Mouse (Mus musculus): ENCODE measurements around the gene Rbm20. TPM values are rescaled to one million over a fixed set of nuclear protein-coding genes. Genes with fewer than 3 reads are reported as not detected.

Rbm20 gene
- polyA plus RNA-seq, 1 experiment from 2014 or later = 0.62 TPM

DNA sequence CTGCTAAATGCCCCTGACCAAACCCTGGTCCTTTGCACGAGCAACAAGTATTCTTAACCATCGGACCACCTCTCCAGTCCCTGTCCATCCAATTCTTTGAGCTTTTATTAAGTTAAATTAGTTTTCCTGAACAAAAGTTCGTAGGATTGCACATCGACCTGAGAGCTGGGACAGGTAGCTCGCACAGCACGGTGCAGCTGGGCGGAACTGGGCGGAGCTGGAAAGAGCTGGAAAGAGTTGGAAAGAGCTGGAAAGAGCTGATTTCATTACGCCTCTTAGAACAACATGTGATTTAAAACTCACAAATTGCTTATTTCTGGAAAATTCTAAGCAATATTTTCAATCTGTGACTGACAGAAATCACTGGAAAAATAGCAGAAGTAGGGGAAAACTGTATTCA is 24.3 kb downstream of the Rbm20 start:
- Histone ChIP-seq H3K9ac (ENCODE audit: low read length) (no peak overlapping the region), H3K4me2 (ENCODE audit: low read length) (no peak overlapping the region), H3K27ac (ENCODE audit: low read depth) (no peak overlapping the region), H3K4me1 (replicated peaks; ENCODE audit: control insufficient read depth, insufficient read depth, low read length) (0 out of 2 replicates have a peak, but pooled peaks cover 3% of the 10 kb centered on the region), H3K9me3 (ENCODE audit: control insufficient read depth, low read length) (no peaks in the 10 kb centered on the region), H3K4me3 (ENCODE audit: low read depth, low read length) (no peak overlapping the region), H3K27me3 (replicated peaks; ENCODE audit: control insufficient read depth, insufficient read depth, low read length) (no peaks in the 10 kb centered on the region), H3K36me3 (ENCODE audit: control insufficient read depth, insufficient read depth, low read length) (no peaks in the 10 kb centered on the region)
- DNase-seq (ENCODE audit: low spot score) (no peak), ATAC-seq (replicated peaks; ENCODE audit: low FRiP score, low TSS enrichment, low read depth) (no peak)
- WGBS = 82% methylated on average over 9 of the region's 9 CpGs

DNA sequence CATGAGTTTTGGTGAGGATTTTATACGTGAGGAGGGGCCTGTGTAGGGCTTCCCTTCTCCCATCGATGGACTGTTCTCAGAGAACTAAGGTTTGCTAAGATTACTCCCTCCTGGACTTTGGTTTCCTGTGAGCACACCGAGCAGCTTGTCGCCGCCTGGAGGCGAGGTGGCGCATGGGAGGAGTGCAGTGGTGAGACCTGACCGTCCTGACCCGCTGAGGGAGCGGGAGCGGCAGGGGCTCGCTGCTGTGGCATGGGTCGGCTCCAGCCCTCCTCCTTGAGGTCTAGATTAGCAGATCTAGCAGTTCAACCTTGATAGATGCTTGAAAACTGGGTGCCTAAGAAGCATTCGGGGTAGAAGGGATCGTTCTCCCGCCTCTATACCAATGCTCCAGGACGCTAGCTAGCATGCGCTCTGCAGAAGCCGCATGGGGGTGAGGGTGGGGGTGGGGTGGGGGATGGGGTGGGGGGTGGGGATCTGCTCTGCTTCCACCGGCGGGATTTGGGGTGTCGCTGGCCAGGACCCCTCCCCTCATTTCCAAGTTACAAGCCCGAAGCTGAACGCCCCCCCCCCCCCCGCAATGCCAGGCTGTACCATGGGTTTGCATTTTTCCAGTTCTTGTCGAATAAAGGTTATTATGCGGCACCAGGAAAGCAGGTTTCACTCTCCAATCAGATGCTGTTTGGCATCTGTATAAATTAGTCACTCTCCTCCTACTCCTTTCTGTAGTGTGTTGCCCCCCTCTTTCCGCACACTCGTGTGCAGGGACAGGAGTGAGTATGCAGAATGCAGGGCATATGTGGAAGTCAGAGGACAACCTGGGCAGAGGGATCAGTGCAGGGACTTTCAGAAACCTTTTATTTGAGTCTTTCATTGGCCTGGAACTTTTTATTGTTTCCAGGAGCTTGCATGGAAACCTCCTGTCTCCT is 28.1 kb downstream of the Rbm20 start:
- Histone ChIP-seq H3K4me2 (ENCODE audit: low read length) (peak overlapping the region; percentile 72), H3K27ac (ENCODE audit: low read depth) (no peak overlapping the region), H3K9me3 (ENCODE audit: control insufficient read depth, low read length) (no peaks in the 10 kb centered on the region), H3K4me1 (replicated peaks; ENCODE audit: control insufficient read depth, insufficient read depth, low read length) (no peaks in the 10 kb centered on the region), H3K36me3 (ENCODE audit: control insufficient read depth, insufficient read depth, low read length) (no peaks in the 10 kb centered on the region), H3K9ac (ENCODE audit: low read length) (no peak overlapping the region), H3K4me3 (ENCODE audit: low read depth, low read length) (peak overlapping the region; percentile 37), H3K27me3 (replicated peaks; ENCODE audit: control insufficient read depth, insufficient read depth, low read length) (no peaks in the 10 kb centered on the region)
- WGBS = 5% methylated on average over 25 of the region's 29 CpGs
- ATAC-seq (replicated peaks; ENCODE audit: low FRiP score, low TSS enrichment, low read depth) (peak; percentile 90), DNase-seq (ENCODE audit: low spot score) (peak; percentile 81)

DNA sequence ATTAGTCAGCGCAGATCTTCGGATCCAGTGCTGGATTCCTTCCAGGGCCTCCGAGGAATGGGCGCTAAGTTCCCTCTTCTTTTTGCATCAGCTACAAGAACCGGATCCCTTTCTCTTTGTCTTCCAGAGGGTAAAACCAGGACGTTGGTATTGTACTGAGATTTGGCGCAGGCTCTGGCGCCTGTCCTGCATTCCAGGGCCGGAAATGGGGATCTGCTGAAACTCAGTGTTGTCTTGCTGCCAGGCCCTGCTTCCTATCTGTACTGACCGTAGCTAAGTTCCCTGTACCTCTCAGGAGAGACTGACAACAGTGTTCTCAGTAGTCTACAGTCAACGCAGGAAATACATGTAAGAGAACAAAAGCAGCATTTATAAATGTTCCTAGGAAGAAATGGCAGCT is 31.3 kb downstream of the Rbm20 start:
- Histone ChIP-seq H3K4me2 (ENCODE audit: low read length) (no peak overlapping the region), H3K4me3 (ENCODE audit: low read depth, low read length) (no peak overlapping the region), H3K27me3 (replicated peaks; ENCODE audit: control insufficient read depth, insufficient read depth, low read length) (no peaks in the 10 kb centered on the region), H3K9me3 (ENCODE audit: control insufficient read depth, low read length) (no peaks in the 10 kb centered on the region), H3K27ac (ENCODE audit: low read depth) (no peak overlapping the region), H3K4me1 (replicated peaks; ENCODE audit: control insufficient read depth, insufficient read depth, low read length) (no peaks in the 10 kb centered on the region), H3K36me3 (ENCODE audit: control insufficient read depth, insufficient read depth, low read length) (no peaks in the 10 kb centered on the region), H3K9ac (ENCODE audit: low read length) (no peak overlapping the region)
- DNase-seq (ENCODE audit: low spot score) (no peak), ATAC-seq (replicated peaks; ENCODE audit: low FRiP score, low TSS enrichment, low read depth) (no peak)
- 67% methylated on average over 11 of the region's 11 CpGs for WGBS

DNA sequence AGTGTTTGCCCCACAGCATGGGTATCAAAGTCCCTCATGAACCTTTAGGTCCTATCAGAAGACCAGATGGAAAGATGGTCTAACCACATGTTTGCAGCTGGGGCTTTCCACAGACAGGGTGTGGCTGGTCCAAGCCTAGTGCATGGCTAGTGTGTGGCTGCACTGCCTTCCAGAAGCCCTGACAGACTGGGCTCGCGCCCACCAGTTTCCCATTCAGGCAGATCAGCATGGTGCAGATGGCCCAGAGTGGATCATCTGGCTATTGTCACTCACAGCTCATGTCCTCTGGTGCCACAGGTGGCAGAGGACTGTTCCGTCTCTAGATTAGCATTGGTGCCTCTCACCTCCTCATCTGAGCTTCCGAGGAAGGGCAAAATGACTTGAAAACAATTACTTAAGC is 33.8 kb downstream of the Rbm20 start:
- Histone ChIP-seq H3K4me1 (replicated peaks; ENCODE audit: control insufficient read depth, insufficient read depth, low read length) (no peaks in the 10 kb centered on the region), H3K4me2 (ENCODE audit: low read length) (no peak overlapping the region), H3K4me3 (ENCODE audit: low read depth, low read length) (no peak overlapping the region), H3K36me3 (ENCODE audit: control insufficient read depth, insufficient read depth, low read length) (no peaks in the 10 kb centered on the region), H3K27ac (ENCODE audit: low read depth) (no peak overlapping the region), H3K9me3 (ENCODE audit: control insufficient read depth, low read length) (peaks cover 2% of the 10 kb centered on the region; the same call in 1 of the 2 replicates), H3K9ac (ENCODE audit: low read length) (no peak overlapping the region), H3K27me3 (replicated peaks; ENCODE audit: control insufficient read depth, insufficient read depth, low read length) (no peaks in the 10 kb centered on the region)
- ATAC-seq (replicated peaks; ENCODE audit: low FRiP score, low TSS enrichment, low read depth) (no peak), DNase-seq (ENCODE audit: low spot score) (no peak)
- 48% methylated on average over 4 of the region's 4 CpGs for WGBS

DNA sequence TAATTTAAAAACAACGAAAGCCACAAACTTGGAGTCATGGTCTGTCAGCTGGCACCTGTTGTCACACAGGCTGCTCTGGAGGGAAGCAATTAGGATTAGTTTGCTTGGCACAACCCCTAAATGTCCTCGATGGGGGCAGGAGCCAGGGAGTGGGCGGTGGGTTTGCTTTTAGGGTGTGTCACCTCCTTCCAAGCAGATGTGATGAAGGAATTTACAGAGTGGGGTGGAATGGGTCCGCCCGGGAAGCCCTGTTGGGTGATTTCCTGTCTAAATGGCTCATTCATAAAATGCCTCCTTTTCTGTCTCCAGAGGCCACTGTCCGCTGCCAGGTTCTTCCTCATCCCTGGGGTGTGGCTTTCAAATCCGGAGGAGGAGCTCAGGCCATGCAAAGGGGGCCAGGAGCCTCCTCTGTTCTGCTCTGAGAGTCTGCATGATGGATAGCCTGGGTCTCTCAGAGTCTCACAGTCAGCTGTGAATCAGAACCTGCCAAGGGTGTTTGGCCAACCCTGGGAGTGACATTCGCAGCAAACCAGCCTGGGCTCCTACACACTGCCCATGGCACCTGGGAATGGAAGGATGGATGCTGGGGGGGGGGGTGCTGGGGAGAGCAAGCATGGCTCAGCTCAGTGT is 34.3 kb downstream of the Rbm20 start:
- H3K9me3 ChIP-seq (ENCODE audit: control insufficient read depth, low read length) = peaks cover 2% of the 10 kb centered on the region; the same call in 1 of the 2 replicates
- no peak overlapping the region for H3K27ac ChIP-seq (ENCODE audit: low read depth)
- whole genome bisulfite sequencing = 25% methylated on average over 8 of the region's 8 CpGs
- ATAC-seq (replicated peaks; ENCODE audit: low FRiP score, low TSS enrichment, low read depth) (no peak), DNase-seq (ENCODE audit: low spot score) (no peak)
- H3K36me3 ChIP-seq (ENCODE audit: control insufficient read depth, insufficient read depth, low read length) = no peaks in the 10 kb centered on the region
- H3K9ac ChIP-seq (ENCODE audit: low read length) = no peak overlapping the region
- no peak overlapping the region for H3K4me2 ChIP-seq (ENCODE audit: low read length)
- no peaks in the 10 kb centered on the region for H3K27me3 ChIP-seq (replicated peaks; ENCODE audit: control insufficient read depth, insufficient read depth, low read length)
- no peak overlapping the region for H3K4me3 ChIP-seq (ENCODE audit: low read depth, low read length)
- no peaks in the 10 kb centered on the region for H3K4me1 ChIP-seq (replicated peaks; ENCODE audit: control insufficient read depth, insufficient read depth, low read length)

DNA sequence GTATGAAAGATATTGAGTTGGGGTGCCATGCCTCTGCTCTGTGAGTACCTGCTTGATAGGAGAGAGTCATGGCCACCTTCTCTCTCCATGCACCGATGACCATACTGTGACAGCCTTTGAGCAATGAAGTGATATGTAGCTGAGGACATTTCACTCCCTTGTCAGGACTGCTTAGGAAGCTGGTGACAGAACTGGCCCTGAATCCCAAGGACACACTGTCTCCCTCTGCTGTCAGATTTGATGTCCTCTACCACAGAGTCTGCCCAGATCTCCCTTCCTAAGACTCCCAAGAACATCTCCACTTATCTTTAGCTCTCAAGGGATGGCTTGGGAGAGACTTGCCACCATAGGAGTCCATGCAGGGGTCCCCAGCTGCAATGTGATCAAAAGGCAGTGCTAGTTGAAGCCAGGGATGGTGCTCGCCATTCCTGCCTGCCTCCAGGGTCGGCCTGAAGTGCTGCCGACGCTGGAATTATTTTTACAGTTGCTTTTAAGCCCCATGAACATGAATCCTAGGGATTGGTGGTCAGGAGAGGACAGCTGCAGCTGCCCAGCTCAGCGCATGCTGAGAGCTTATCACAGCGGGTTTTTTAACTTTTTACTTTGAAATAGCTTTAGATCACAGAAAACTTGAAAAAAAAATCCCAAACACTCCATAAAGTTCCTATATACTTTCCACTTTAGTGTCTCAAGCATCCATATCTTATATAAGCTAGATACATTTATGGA is 35.4 kb downstream of the Rbm20 start:
- no peak overlapping the region for H3K4me2 ChIP-seq (ENCODE audit: low read length)
- H3K27ac ChIP-seq (ENCODE audit: low read depth) = no peak overlapping the region
- no peak for ATAC-seq (replicated peaks; ENCODE audit: low FRiP score, low TSS enrichment, low read depth)
- no peaks in the 10 kb centered on the region for H3K4me1 ChIP-seq (replicated peaks; ENCODE audit: control insufficient read depth, insufficient read depth, low read length)
- no peaks in the 10 kb centered on the region for H3K36me3 ChIP-seq (ENCODE audit: control insufficient read depth, insufficient read depth, low read length)
- peaks cover 2% of the 10 kb centered on the region; the same call in 1 of the 2 replicates for H3K9me3 ChIP-seq (ENCODE audit: control insufficient read depth, low read length)
- no peaks in the 10 kb centered on the region for H3K27me3 ChIP-seq (replicated peaks; ENCODE audit: control insufficient read depth, insufficient read depth, low read length)
- H3K4me3 ChIP-seq (ENCODE audit: low read depth, low read length) = no peak overlapping the region
- DNase-seq (ENCODE audit: low spot score) = no peak
- no peak overlapping the region for H3K9ac ChIP-seq (ENCODE audit: low read length)
- 70% methylated on average over 7 of the region's 7 CpGs for WGBS

DNA sequence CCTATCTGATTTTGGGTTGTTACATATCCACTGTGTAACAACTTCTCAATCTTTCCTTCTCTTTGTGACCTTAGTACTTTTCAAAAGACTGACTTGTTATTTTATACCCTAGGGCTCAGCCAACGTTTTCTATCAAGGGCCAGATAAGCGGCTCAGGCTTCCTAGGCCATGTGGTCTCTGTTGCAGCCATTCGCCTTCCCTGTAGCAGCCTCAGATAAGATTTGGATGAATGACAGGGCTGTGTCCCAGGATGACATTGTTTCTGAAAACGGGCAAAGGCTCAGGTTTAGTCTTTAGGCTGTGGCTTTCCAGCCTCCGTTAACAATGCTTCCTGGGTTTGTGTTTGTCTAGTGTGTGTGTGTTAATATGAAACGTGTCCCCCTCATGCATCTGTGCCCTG is 36.3 kb downstream of the Rbm20 start:
- Histone ChIP-seq H3K36me3 (ENCODE audit: control insufficient read depth, insufficient read depth, low read length) (no peaks in the 10 kb centered on the region), H3K4me2 (ENCODE audit: low read length) (no peak overlapping the region)
- ATAC-seq (replicated peaks; ENCODE audit: low FRiP score, low TSS enrichment, low read depth) = no peak

DNA sequence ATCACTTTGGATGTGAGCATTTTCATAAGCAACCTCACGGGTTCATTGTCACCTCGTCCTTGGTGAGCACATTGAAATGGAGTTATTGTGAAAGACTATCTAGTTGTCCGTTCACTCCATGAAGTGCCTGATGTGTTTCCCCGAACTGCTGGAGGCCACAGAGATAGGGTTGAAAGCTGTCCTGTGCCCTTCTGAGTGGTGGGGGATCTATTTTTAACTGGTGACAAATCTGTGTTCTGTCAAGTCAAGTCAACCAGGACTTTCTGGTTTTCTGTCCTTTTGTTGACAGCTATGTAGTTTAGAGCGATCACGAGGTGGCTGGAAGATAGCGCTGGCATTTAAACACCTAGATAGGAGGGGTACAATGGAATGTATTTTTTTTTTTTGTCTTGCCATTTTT is 39.4 kb downstream of the Rbm20 start:
- H3K9me3 ChIP-seq (ENCODE audit: control insufficient read depth, low read length) = peaks cover 5% of the 10 kb centered on the region
- no peak overlapping the region for H3K4me3 ChIP-seq (ENCODE audit: low read depth, low read length)
- no peak overlapping the region for H3K4me2 ChIP-seq (ENCODE audit: low read length)
- 77% methylated on average over 7 of the region's 7 CpGs for WGBS
- H3K9ac ChIP-seq (ENCODE audit: low read length) = no peak overlapping the region
- no peaks in the 10 kb centered on the region for H3K27me3 ChIP-seq (replicated peaks; ENCODE audit: control insufficient read depth, insufficient read depth, low read length)
- no peaks in the 10 kb centered on the region for H3K4me1 ChIP-seq (replicated peaks; ENCODE audit: control insufficient read depth, insufficient read depth, low read length)
- no peak overlapping the region for H3K27ac ChIP-seq (ENCODE audit: low read depth)
- H3K36me3 ChIP-seq (ENCODE audit: control insufficient read depth, insufficient read depth, low read length) = no peaks in the 10 kb centered on the region
- ATAC-seq (replicated peaks; ENCODE audit: low FRiP score, low TSS enrichment, low read depth) = no peak
- no peak for DNase-seq (ENCODE audit: low spot score)

More for the DNA sequence above, 36.3 kb downstream of the Rbm20 start:
- no peaks in the 10 kb centered on the region for H3K27me3 ChIP-seq (replicated peaks; ENCODE audit: control insufficient read depth, insufficient read depth, low read length)
- peaks cover 2% of the 10 kb centered on the region; the same call in 1 of the 2 replicates for H3K9me3 ChIP-seq (ENCODE audit: control insufficient read depth, low read length)
- no peak overlapping the region for H3K9ac ChIP-seq (ENCODE audit: low read length)
- no peaks in the 10 kb centered on the region for H3K4me1 ChIP-seq (replicated peaks; ENCODE audit: control insufficient read depth, insufficient read depth, low read length)
- no peak for DNase-seq (ENCODE audit: low spot score)
- 77% methylated on average over 6 of the region's 6 CpGs for WGBS
- no peak overlapping the region for H3K4me3 ChIP-seq (ENCODE audit: low read depth, low read length)
- H3K27ac ChIP-seq (ENCODE audit: low read depth) = no peak overlapping the region
